Comparison of ENCODE assay signal across 20 mouse cellular contexts in the genomic region with DNA sequence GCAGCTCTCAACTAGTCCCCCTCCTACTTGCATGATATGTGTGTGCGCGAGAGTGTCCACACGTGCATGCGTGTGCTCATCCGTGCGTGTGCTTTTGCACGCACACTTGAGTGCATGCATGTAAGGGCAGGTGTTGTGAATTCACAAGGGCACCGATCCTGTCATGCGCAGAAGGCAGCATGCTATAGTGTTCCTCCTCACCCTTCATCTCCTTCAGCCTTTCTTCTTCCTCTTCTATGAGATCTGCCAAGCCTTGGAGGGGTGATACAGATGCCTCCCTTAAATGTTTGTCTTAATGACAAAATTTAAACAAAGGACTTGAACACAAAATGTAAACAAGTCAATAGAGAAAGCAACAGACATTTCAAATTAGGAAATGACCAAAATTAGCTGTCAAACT.
DNase-seq lines count a peak whose midpoint lies in the region; ATAC-seq and TF ChIP-seq lines count a peak whose summit lies in the region.
"Had no signal": no experiment of that assay in that cellular context is flagged by ENCODE, and none has a peak within 500 bp of the region (broad histone marks: within the 10 kb centered on the region; RNA-seq: fewer than 3 reads in every experiment).

No protein-coding gene starts in this region.

- H3K27ac ChIP-seq in forebrain, embryonic 10.5 days, result 0 out of 2 replicates have a peak overlapping the region, but pooled peaks have one; percentile 60
- H3K27ac ChIP-seq in forebrain, postnatal 0 days (ENCODE audit: low read depth, low read length), result no peak overlapping the region
- no peak overlapping the region for H3K27ac ChIP-seq in forebrain, embryonic 16.5 days (ENCODE audit: low read length)
- H3K27ac ChIP-seq: heart, adult 2 months; heart, embryonic 15.5 days; hindbrain, postnatal 0 days had no signal

- no peaks in the 10 kb centered on the region for H3K36me3 ChIP-seq in forebrain, embryonic 10.5 days (replicated peaks)
- H3K36me3 ChIP-seq in forebrain, postnatal 0 days (ENCODE audit: insufficient read depth), result no peaks in the 10 kb centered on the region
- H3K36me3 ChIP-seq in megakaryocyte, embryonic 14.5 days (replicated peaks; ENCODE audit: low read length), result no peaks in the 10 kb centered on the region
- no peaks in the 10 kb centered on the region for H3K36me3 ChIP-seq in forebrain, embryonic 16.5 days (ENCODE audit: control insufficient read depth, insufficient read depth)
- H3K36me3 ChIP-seq: heart, embryonic 15.5 days had no signal

- peaks cover 4% of the 10 kb centered on the region; the same call in 1 of the 2 replicates for H3K27me3 ChIP-seq in forebrain, embryonic 10.5 days (ENCODE audit: poor library complexity, severe bottlenecking)
- H3K27me3 ChIP-seq in forebrain, postnatal 0 days (ENCODE audit: insufficient read depth, low read length), result no peaks in the 10 kb centered on the region
- H3K27me3 ChIP-seq in megakaryocyte, embryonic 14.5 days (replicated peaks), result no peaks in the 10 kb centered on the region
- no peaks in the 10 kb centered on the region for H3K27me3 ChIP-seq in forebrain, embryonic 16.5 days (replicated peaks; ENCODE audit: control insufficient read depth, insufficient read depth, low read length)
- H3K27me3 ChIP-seq: heart, embryonic 15.5 days had no signal

- no peak overlapping the region for H3K4me3 ChIP-seq in forebrain, embryonic 10.5 days
- no peak overlapping the region for H3K4me3 ChIP-seq in forebrain, postnatal 0 days (ENCODE audit: low read depth, low read length)
- H3K4me3 ChIP-seq in megakaryocyte, embryonic 14.5 days (replicated peaks), result peak overlapping the region; percentile 16
- no peak overlapping the region for H3K4me3 ChIP-seq in forebrain, embryonic 16.5 days (replicated peaks; ENCODE audit: low read length)
- H3K4me3 ChIP-seq: heart, adult 2 months; heart, embryonic 15.5 days had no signal

- 97% methylated on average over 9 of the region's 9 CpGs for WGBS in forebrain, embryonic 10.5 days
- WGBS in forebrain, postnatal 0 days, result 79% methylated on average over 9 of the region's 9 CpGs
- WGBS in forebrain, embryonic 16.5 days, result 71% methylated on average over 9 of the region's 9 CpGs

- peaks cover 14% of the 10 kb centered on the region for H3K4me1 ChIP-seq in forebrain, embryonic 10.5 days
- no peaks in the 10 kb centered on the region for H3K4me1 ChIP-seq in forebrain, postnatal 0 days (ENCODE audit: insufficient read depth)
- no peaks in the 10 kb centered on the region for H3K4me1 ChIP-seq in megakaryocyte, embryonic 14.5 days
- peaks cover 8% of the 10 kb centered on the region for H3K4me1 ChIP-seq in forebrain, embryonic 16.5 days (replicated peaks; ENCODE audit: control insufficient read depth, insufficient read depth, low read length)
- H3K4me1 ChIP-seq: heart, embryonic 15.5 days had no signal

- no peak for TF ChIP-seq CTCF in forebrain, postnatal 0 days (IDR thresholded peaks at IDR 0.05; ENCODE audit: low read depth)

- no peaks in the 10 kb centered on the region for H3K9me3 ChIP-seq in forebrain, embryonic 10.5 days
- no peaks in the 10 kb centered on the region for H3K9me3 ChIP-seq in forebrain, postnatal 0 days (ENCODE audit: low read length)
- H3K9me3 ChIP-seq in megakaryocyte, embryonic 14.5 days, result peaks cover 6% of the 10 kb centered on the region
- no peaks in the 10 kb centered on the region for H3K9me3 ChIP-seq in forebrain, embryonic 16.5 days (ENCODE audit: control insufficient read depth, low read length)
- H3K9me3 ChIP-seq: heart, embryonic 15.5 days had no signal

- no peak for DNase-seq in forebrain, embryonic 10.5 days (ENCODE audit: extremely low spot score, low spot score)
- no peak for DNase-seq in forebrain, postnatal 0 days
- no peak for DNase-seq in adipocyte (ENCODE audit: low spot score)
- DNase-seq in kidney, postnatal 4 days, result no peak
- DNase-seq: adrenal gland, postnatal 14 days; B cell, adult 2 months; cerebellum, adult 18-20 months; cerebellum, adult 9-11 months; cerebellum, postnatal 36 days; gastrocnemius, postnatal 14 days; heart, adult 2 months; heart, postnatal 14 days; kidney, adult 11 months had no signal

- no peak overlapping the region for H3K9ac ChIP-seq in forebrain, postnatal 0 days
- no peak overlapping the region for H3K9ac ChIP-seq in forebrain, embryonic 16.5 days (replicated peaks; ENCODE audit: low read depth, low read length)
- H3K9ac ChIP-seq: heart, embryonic 15.5 days had no signal

- no peak overlapping the region for H3K4me2 ChIP-seq in forebrain, postnatal 0 days (ENCODE audit: low read depth)
- no peak overlapping the region for H3K4me2 ChIP-seq in forebrain, embryonic 16.5 days (ENCODE audit: low read length)
- H3K4me2 ChIP-seq: heart, embryonic 11.5 days; heart, embryonic 15.5 days had no signal

- no peak for ATAC-seq in forebrain, postnatal 0 days
- no peak for ATAC-seq in megakaryocyte, adult 5-6 weeks (ENCODE audit: poor library complexity, severe bottlenecking)
- ATAC-seq in forebrain, embryonic 16.5 days, result peak; percentile 57; the same call in 1 of the 2 replicates
- ATAC-seq: CD4-positive, CD25-positive, alpha-beta regulatory T cell, adult 4 months had no signal
